Mouse (Mus musculus): ENCODE measurements at regions not wholly inside any gene's neighbourhood (a gene's known extent, or its start where the extent isn't known, plus 50 kb on each side); places are given as distances from the start of the nearest gene placed in this dataset.

DNA sequence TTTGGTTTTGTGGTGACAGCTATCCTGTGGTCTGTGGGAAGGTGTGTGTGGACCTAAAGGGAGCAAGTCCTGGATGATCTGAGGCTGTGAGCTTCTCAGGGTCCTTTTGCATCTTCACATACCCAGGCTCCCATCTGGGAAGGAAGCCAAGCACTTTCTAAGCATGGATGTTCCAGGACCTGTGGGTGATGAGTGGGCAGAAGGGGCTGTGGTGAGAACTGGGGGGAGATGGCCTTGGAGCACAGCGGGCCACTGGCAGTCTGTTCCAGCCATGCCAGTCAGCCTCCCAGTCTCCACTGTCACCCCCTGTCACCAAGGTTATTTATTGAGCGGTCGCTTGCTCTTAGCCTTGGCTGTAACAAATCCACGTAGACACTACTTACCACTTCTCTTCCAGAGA is 243.3 kb downstream of the Cdh26 start:
- Histone ChIP-seq H3K27ac (replicated peaks) (no peak overlapping the region), H3K4me3 (no peak overlapping the region), H3K9me3 (no peaks in the 10 kb centered on the region), H3K27me3 (no peaks in the 10 kb centered on the region), H3K9ac (replicated peaks) (no peak overlapping the region), H3K4me2 (replicated peaks) (no peak overlapping the region), H3K4me1 (0 out of 2 replicates have a peak, but pooled peaks cover 11% of the 10 kb centered on the region), H3K36me3 (no peaks in the 10 kb centered on the region)
- WGBS = 89% methylated on average over 4 of the region's 4 CpGs
- no peak for ATAC-seq (replicated peaks)

DNA sequence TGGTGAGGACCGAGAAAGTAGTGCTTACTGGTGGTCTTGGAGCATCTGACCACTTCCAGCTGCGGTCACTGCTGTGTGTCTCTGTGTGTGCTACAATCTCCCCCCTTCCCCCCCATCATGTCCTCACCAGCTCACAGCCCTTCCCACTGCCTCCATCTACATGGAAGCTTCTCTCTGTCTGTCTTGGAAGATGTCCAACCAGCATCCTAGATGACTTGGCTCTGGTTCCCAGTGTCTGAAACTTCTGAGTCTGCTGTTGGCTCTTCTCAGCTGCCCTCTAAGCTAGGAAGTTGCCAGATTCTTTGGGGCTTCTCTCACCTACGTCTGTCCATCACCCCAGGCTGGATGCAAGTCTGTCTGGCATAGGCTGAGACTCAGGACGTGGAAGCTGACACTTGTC is 244.3 kb downstream of the Cdh26 start:
- H3K27me3 ChIP-seq = no peaks in the 10 kb centered on the region
- H3K4me3 ChIP-seq = no peak overlapping the region
- 0 out of 2 replicates have a peak, but pooled peaks cover 11% of the 10 kb centered on the region for H3K4me1 ChIP-seq
- no peak overlapping the region for H3K9ac ChIP-seq (replicated peaks)
- H3K27ac ChIP-seq (replicated peaks) = no peak overlapping the region
- WGBS = 66% methylated on average over 4 of the region's 4 CpGs
- H3K4me2 ChIP-seq (replicated peaks) = no peak overlapping the region
- no peaks in the 10 kb centered on the region for H3K36me3 ChIP-seq
- H3K9me3 ChIP-seq = no peaks in the 10 kb centered on the region
- ATAC-seq (replicated peaks) = no peak

DNA sequence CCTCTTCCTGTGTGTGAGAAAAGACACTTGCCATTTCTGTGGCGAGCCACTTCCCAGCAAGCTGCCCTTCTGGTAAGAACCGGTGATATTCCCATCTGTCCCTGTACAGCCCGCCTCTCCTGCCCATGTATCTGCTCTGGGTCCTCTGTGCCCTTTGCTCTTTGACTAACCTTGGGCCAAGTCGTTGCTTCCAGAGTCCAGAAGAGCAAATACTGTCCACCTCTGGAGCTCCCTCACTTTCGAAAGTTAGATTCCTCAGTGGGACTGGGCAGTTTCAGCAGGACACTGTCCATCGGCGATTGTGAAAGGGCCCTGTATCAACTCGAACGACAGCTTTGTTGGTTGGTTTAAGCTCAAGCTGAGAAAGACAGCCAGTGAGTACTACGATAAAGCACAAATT is 246.6 kb downstream of the Cdh26 start:
- Histone ChIP-seq H3K4me1 (0 out of 2 replicates have a peak, but pooled peaks cover 11% of the 10 kb centered on the region), H3K9me3 (no peaks in the 10 kb centered on the region), H3K4me2 (replicated peaks) (no peak overlapping the region), H3K27me3 (no peaks in the 10 kb centered on the region), H3K9ac (replicated peaks) (no peak overlapping the region), H3K27ac (replicated peaks) (no peak overlapping the region), H3K4me3 (no peak overlapping the region), H3K36me3 (no peaks in the 10 kb centered on the region)
- WGBS = 89% methylated on average over 10 of the region's 10 CpGs
- ATAC-seq (replicated peaks) = no peak

DNA sequence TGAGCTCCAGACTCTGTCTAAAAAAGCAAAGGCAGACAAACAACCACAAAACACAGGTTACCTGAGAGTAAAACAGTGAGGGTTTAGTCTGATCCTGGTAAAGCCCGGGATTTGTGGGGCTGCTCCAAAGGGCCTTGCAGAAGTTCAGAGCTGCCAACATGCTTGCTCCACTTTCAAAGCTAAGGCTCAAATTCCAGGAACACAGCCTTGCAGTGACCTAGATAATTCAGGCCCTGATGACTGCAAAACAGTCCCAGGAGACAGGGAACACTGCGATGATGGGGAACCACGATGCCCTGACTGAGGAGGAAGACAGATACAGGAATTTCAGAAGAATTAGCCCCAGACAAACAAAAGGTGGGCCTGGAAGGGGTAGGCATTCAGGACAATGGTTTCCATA is 250.0 kb downstream of the Cdh26 start:
- Histone ChIP-seq H3K9me3 (no peaks in the 10 kb centered on the region), H3K9ac (replicated peaks) (no peak overlapping the region), H3K4me1 (0 out of 2 replicates have a peak, but pooled peaks cover 5% of the 10 kb centered on the region), H3K4me3 (no peak overlapping the region), H3K4me2 (replicated peaks) (no peak overlapping the region), H3K27me3 (no peaks in the 10 kb centered on the region), H3K27ac (replicated peaks) (no peak overlapping the region), H3K36me3 (no peaks in the 10 kb centered on the region)
- no peak for ATAC-seq (replicated peaks)
- WGBS = 89% methylated on average over 3 of the region's 3 CpGs

DNA sequence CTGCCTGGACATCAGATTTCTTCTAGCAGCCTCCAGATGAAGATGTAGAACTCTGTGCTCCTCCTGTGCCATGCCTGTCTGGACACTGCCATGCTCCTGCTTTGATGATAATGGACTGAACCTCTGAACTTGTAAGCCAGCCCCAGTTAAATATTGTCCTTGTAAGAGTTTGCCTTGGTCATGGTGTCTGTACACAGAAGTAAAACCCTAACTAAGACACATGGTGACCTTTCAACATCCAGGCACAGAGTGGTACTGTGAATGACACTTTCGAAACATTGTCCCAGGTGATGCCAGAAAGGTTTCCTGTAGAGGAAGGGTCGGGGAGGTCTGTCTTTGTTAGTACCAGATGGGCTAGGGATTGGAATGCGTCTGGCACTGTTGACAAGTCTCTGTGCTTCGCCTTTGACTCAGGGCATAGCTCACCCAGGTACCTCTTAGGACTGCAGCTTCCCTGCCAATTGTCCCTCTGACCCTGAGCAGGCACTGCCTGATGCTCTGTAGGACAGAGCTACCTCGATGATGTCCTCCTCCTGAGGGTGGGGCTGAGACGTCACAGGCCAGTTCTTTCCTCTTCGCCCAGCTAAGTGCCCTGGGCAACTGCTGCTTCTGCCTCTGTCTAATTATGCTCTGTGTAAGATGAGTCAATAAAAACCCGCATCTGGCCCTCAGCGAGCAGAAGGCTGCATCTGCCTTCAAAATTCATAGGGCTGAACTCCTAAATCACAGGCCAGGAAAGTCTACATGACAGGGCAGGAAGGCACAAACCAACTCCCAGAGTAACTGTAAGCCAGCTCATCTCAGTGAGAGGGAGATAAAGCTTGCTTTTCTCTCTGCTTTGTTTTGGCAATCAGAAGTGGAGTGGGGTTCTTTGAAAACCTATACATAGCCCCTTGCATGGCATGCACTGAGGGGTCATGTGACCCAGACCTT is 254.0 kb downstream of the Cdh26 start:
- Histone ChIP-seq H3K27me3 (no peaks in the 10 kb centered on the region), H3K4me3 (no peak overlapping the region), H3K4me1 (peaks cover 20% of the 10 kb centered on the region), H3K27ac (replicated peaks) (no peak overlapping the region), H3K9me3 (no peaks in the 10 kb centered on the region), H3K36me3 (no peaks in the 10 kb centered on the region), H3K4me2 (replicated peaks) (no peak overlapping the region), H3K9ac (replicated peaks) (no peak overlapping the region)
- no peak for ATAC-seq (replicated peaks)
- WGBS = 76% methylated on average over 9 of the region's 9 CpGs

DNA sequence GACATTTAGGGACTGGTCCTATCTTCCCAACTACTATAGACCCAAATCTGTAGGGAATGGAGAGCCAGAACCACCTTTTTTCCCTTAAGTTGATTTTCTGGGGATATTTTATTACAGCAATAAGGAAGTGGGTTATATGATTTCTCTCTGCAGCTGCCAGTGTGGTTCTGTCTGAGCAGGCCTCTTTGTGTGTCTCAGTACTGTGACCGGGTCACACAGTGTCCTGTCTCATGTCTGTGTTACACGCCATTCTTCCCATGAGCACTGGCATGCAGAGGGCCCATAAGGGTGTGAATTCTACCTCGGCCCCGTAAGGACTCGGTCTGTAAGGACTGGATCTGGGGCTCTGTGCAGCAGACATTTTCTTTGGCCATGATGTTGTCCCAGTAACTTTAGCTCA is 254.9 kb downstream of the Cdh26 start:
- peaks cover 20% of the 10 kb centered on the region for H3K4me1 ChIP-seq
- H3K4me3 ChIP-seq = no peak overlapping the region
- H3K27ac ChIP-seq (replicated peaks) = no peak overlapping the region
- no peak overlapping the region for H3K9ac ChIP-seq (replicated peaks)
- no peaks in the 10 kb centered on the region for H3K9me3 ChIP-seq
- no peaks in the 10 kb centered on the region for H3K36me3 ChIP-seq
- 95% methylated on average over 5 of the region's 5 CpGs for WGBS
- no peaks in the 10 kb centered on the region for H3K27me3 ChIP-seq
- H3K4me2 ChIP-seq (replicated peaks) = no peak overlapping the region
- no peak for ATAC-seq (replicated peaks)

DNA sequence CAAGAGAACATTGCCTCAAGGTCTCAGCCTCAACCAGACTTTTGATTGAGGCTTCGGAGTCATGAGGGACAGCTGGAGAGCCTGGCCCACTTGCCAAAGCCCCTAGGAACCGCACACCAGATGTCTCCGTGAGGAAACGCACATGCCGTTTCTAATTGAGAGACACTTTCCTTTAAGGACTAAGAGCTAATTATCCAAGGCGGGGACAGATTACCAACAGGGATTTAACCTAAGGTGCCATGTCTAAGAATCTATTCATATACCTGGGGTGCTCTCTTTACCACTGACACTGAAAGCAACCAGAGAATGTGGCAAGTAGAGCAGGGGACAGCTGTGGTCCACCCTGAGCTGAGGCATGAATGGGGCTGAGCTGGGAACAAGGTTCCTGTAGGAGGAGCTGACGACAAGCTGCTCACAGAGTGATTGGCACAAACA is 255.9 kb downstream of the Cdh26 start:
- Histone ChIP-seq H3K9me3 (no peaks in the 10 kb centered on the region), H3K9ac (replicated peaks) (no peak overlapping the region), H3K27me3 (no peaks in the 10 kb centered on the region), H3K27ac (replicated peaks) (peak overlapping the region; percentile 68), H3K4me1 (peaks cover 21% of the 10 kb centered on the region), H3K4me3 (no peak overlapping the region), H3K36me3 (no peaks in the 10 kb centered on the region), H3K4me2 (replicated peaks) (no peak overlapping the region)
- WGBS = 16% methylated on average over 7 of the region's 7 CpGs
- ATAC-seq (replicated peaks) = peak; percentile 79

DNA sequence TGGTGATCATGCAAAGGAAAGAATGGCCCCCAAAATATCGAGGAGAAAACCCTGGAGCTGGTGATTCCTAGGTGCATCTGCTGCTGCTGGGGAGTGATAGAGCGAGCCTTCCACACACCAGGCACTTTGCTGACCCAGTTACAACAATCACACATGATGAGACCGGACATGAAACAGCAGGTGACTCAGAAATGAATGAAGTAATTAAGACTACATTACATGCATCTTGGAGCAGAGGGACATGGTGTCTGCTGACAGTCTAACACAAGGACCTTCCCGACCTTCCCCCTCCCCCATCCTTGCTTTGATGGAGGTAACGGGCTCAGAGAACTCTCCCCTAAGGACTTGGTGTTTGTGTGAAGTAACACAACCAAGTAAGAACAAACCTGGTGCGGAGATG is 258.3 kb downstream of the Cdh26 start:
- no peak for ATAC-seq (replicated peaks)
- Histone ChIP-seq H3K4me3 (no peak overlapping the region), H3K36me3 (no peaks in the 10 kb centered on the region), H3K9me3 (no peaks in the 10 kb centered on the region), H3K27me3 (no peaks in the 10 kb centered on the region), H3K9ac (replicated peaks) (no peak overlapping the region), H3K27ac (replicated peaks) (no peak overlapping the region), H3K4me2 (replicated peaks) (no peak overlapping the region), H3K4me1 (peaks cover 21% of the 10 kb centered on the region)
- 74% methylated on average over 6 of the region's 6 CpGs for WGBS

DNA sequence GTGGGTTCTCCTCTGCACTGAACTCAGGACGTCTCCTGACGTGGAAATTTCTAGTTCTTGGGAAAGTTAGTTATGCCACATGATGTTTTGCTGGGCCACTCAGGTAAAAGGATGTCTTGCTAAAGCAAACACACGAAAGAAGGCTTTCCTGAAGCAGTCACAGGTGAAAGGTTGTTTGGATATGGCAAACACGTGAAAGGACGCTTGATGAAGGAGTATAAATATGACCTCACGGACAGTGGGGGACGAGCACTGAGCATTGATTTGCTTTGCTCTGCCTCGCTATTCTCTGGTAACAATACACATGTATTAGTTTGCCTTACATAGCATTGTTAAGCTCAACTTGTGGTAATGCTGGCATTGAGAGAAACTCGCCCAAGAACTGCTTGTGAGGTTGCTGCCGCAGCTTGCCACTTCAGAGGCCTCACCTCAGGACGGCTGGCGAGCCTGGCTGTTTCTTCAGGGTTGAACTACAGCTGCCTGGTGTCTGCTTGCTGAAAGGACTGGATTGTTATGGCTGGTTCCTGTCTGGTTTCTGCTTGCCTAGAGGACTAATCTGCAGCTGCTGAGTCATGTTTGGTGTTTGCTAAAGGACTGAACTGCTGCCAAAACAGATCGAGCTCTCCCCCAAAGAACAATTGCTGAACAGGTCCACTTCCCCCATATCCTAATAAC is 261.0 kb downstream of the Cdh26 start:
- Histone ChIP-seq H3K4me2 (replicated peaks) (no peak overlapping the region), H3K9me3 (no peaks in the 10 kb centered on the region), H3K4me3 (no peak overlapping the region), H3K4me1 (peaks cover 16% of the 10 kb centered on the region), H3K36me3 (no peaks in the 10 kb centered on the region), H3K27me3 (no peaks in the 10 kb centered on the region), H3K27ac (replicated peaks) (no peak overlapping the region), H3K9ac (replicated peaks) (no peak overlapping the region)
- no peak for ATAC-seq (replicated peaks)
- WGBS = 55% methylated on average over 13 of the region's 13 CpGs

DNA sequence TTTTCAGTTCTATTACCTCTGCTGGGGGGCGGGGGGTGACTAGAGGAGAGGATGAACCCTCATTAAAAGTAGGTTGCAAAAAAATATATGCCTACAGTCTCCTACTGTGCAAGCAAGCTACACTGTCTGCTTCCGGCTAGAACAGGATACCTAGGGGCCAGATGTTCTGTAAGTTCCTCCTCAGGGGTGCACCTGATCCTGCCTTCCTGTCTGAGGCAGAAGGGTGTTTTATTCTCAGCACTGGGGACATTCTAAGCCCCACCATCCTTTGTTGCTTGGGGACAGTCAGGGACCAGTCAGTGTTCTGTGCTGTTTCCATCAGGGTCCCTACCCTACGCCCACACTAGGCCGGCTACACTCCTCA is 261.5 kb downstream of the Cdh26 start:
- peak; percentile 35; the same call in 1 of the 2 replicates for ATAC-seq (replicated peaks)
- Histone ChIP-seq H3K9me3 (no peaks in the 10 kb centered on the region), H3K36me3 (no peaks in the 10 kb centered on the region), H3K4me2 (replicated peaks) (no peak overlapping the region), H3K4me1 (peaks cover 10% of the 10 kb centered on the region), H3K27me3 (no peaks in the 10 kb centered on the region), H3K27ac (replicated peaks) (no peak overlapping the region), H3K4me3 (no peak overlapping the region), H3K9ac (replicated peaks) (no peak overlapping the region)
- 81% methylated on average over 4 of the region's 4 CpGs for WGBS

DNA sequence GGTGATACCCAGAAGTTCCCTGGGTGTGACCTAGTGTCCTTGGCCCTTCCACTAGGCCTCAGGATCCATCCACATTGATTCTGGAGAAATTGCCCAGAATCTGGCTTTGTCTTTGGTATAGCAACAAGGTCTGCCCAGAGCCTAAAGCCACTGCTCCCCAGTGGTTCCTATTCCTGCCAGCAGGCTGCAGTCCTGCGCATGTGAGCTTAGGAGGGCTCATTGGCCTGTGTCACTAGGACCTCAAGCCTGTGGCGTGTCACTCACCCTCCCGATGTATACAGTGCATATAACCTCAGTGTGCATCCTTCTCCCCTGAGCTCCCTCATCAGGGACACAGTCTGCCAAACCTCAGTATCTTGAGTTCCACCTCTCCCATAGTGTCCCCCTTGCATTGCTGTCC is 261.9 kb downstream of the Cdh26 start:
- H3K4me3 ChIP-seq = no peak overlapping the region
- peaks cover 6% of the 10 kb centered on the region for H3K4me1 ChIP-seq
- H3K4me2 ChIP-seq (replicated peaks) = no peak overlapping the region
- no peaks in the 10 kb centered on the region for H3K27me3 ChIP-seq
- H3K9ac ChIP-seq (replicated peaks) = no peak overlapping the region
- no peaks in the 10 kb centered on the region for H3K36me3 ChIP-seq
- H3K9me3 ChIP-seq = no peaks in the 10 kb centered on the region
- no peak for ATAC-seq (replicated peaks)
- 72% methylated on average over 3 of the region's 3 CpGs for WGBS
- H3K27ac ChIP-seq (replicated peaks) = no peak overlapping the region

DNA sequence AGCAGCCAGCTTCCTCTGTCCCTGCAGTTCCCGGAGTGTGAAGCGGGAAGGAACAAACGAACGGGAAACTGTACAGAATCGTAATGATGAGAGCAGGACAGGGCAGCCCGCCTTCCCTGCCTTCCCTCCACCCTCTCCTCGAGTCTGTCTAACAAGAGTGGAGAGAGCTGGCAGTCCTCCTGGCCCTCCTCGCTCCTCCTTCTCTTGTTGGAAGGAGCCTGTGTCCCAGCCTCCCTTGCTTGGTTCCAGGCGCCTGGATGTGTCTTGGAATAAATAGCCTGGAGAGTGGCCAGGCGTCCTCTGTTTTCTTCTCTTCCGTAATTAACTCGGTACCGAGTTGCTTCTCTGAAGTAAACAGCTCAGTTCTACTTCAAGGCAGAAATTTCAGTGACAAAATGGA is 268.3 kb downstream of the Cdh26 start:
- H3K36me3 ChIP-seq = no peaks in the 10 kb centered on the region

More for the DNA sequence above, 268.3 kb downstream of the Cdh26 start:
- peak; percentile 93 for ATAC-seq (replicated peaks)
- WGBS = 15% methylated on average over 13 of the region's 13 CpGs
- 0 out of 2 replicates have a peak overlapping the region, but pooled peaks have one; percentile 2 for H3K4me2 ChIP-seq (replicated peaks)
- H3K27me3 ChIP-seq = no peaks in the 10 kb centered on the region
- H3K9ac ChIP-seq (replicated peaks) = no peak overlapping the region
- no peaks in the 10 kb centered on the region for H3K9me3 ChIP-seq
- no peak overlapping the region for H3K4me3 ChIP-seq
- peak overlapping the region; percentile 51 for H3K27ac ChIP-seq (replicated peaks)
- H3K4me1 ChIP-seq = peaks cover 12% of the 10 kb centered on the region
